Mouse (Mus musculus): ENCODE measurements around the gene Foxc2.

The Foxc2 gene

GRCm38 (mm10) chr8:121085561-121085960 is 30.4 kb upstream of the Foxc2 start:
- no peak for DNase-seq (ENCODE audit: extremely low read depth, insufficient read length, low spot score)

- no peak for DNase-seq (ENCODE audit: extremely low read depth, insufficient read length, low spot score)
Measured at GRCm38 (mm10) chr8:121086004-121086900, 29.7 kb upstream of the Foxc2 start.

- DNase-seq (ENCODE audit: extremely low read depth, insufficient read length, low spot score), result no peak
Measured at GRCm38 (mm10) chr8:121088281-121088680, 27.7 kb upstream of the Foxc2 start.

GRCm38 (mm10) chr8:121088871-121089630 is 26.9 kb upstream of the Foxc2 start:
- no peak for DNase-seq (ENCODE audit: extremely low read depth, insufficient read length, low spot score)

- DNase-seq (ENCODE audit: extremely low read depth, insufficient read length, low spot score), result no peak
Measured at GRCm38 (mm10) chr8:121089631-121090380, 26.2 kb upstream of the Foxc2 start.

- DNase-seq (ENCODE audit: extremely low read depth, insufficient read length, low spot score), result peak; percentile 48
Measured at GRCm38 (mm10) chr8:121090716-121091115, 25.3 kb upstream of the Foxc2 start.

GRCm38 (mm10) chr8:121092141-121092540 is 23.8 kb upstream of the Foxc2 start:
- no peak for DNase-seq (ENCODE audit: extremely low read depth, insufficient read length, low spot score)

- peak; percentile 57 for DNase-seq (ENCODE audit: extremely low read depth, insufficient read length, low spot score)
Measured at GRCm38 (mm10) chr8:121092627-121093026, 23.3 kb upstream of the Foxc2 start.

- no peak for DNase-seq (ENCODE audit: extremely low read depth, insufficient read length, low spot score)
Measured at GRCm38 (mm10) chr8:121093496-121093895, 22.5 kb upstream of the Foxc2 start.

- DNase-seq (ENCODE audit: extremely low read depth, insufficient read length, low spot score), result peak; percentile 47
Measured at GRCm38 (mm10) chr8:121104049-121104818, 11.7 kb upstream of the Foxc2 start.

GRCm38 (mm10) chr8:121107668-121108656 is 8.0 kb upstream of the Foxc2 start, which contains the start of gene Mthfsd:
Mthfsd (minus strand) TSS chr8:121108392.
- peak; percentile 97 for DNase-seq (ENCODE audit: extremely low read depth, insufficient read length, low spot score)

GRCm38 (mm10) chr8:121108657-121109056 is 7.3 kb upstream of the Foxc2 start:
- no peak for DNase-seq (ENCODE audit: extremely low read depth, insufficient read length, low spot score)

GRCm38 (mm10) chr8:121111145-121111907 is 4.6 kb upstream of the Foxc2 start:
- no peak for DNase-seq (ENCODE audit: extremely low read depth, insufficient read length, low spot score)

- peak; percentile 83 for DNase-seq (ENCODE audit: extremely low read depth, insufficient read length, low spot score)
Measured at GRCm38 (mm10) chr8:121113261-121113660, 2.7 kb upstream of the Foxc2 start.

- no peak for DNase-seq (ENCODE audit: extremely low read depth, insufficient read length, low spot score)
Measured at GRCm38 (mm10) chr8:121115136-121115535, 835 bp upstream of the Foxc2 start.

- no peak for DNase-seq (ENCODE audit: extremely low read depth, insufficient read length, low spot score)
Measured at GRCm38 (mm10) chr8:121116591-121117185, 717 bp downstream of the Foxc2 start.

GRCm38 (mm10) chr8:121117186-121117651 is 1.2 kb downstream of the Foxc2 start:
- DNase-seq (ENCODE audit: extremely low read depth, insufficient read length, low spot score), result no peak

GRCm38 (mm10) chr8:121117906-121118305 is 1.9 kb downstream of the Foxc2 start:
- DNase-seq (ENCODE audit: extremely low read depth, insufficient read length, low spot score), result no peak
